15 mouse cellular contexts compared by ENCODE assay signal in genomic region chr2:128229730-128230129, GRCm38 (mm10).
"Had no signal": no experiment of that assay in that cellular context is flagged by ENCODE, and none has a peak within 500 bp of the region (broad histone marks: within the 10 kb centered on the region; RNA-seq: fewer than 3 reads in every experiment).

No protein-coding gene starts in this region.

- H3K4me3 ChIP-seq: limb, embryonic 15.5 days; liver, embryonic 12.5 days; lung, embryonic 15.5 days; neural tube, embryonic 13.5 days had no signal

- DNase-seq: kidney, postnatal 25 days; layer of hippocampus, adult 9-11 months; layer of hippocampus, postnatal 36 days; lung, postnatal 14 days; midbrain, embryonic 14.5 days; retina, postnatal 1 day; right cerebral cortex, postnatal 4 days; spleen, adult 18-20 months; thymus, adult 18-20 months; thymus, postnatal 25 days had no signal

- H3K27ac ChIP-seq: limb, embryonic 15.5 days; liver, embryonic 12.5 days; lung, embryonic 15.5 days; macrophage; neural tube, embryonic 13.5 days had no signal

- H3K9me3 ChIP-seq: limb, embryonic 15.5 days; liver, embryonic 12.5 days; lung, embryonic 15.5 days; neural tube, embryonic 13.5 days had no signal

- H3K27me3 ChIP-seq: limb, embryonic 15.5 days; lung, embryonic 15.5 days; neural tube, embryonic 13.5 days had no signal

- H3K4me2 ChIP-seq: limb, embryonic 15.5 days; liver, embryonic 12.5 days; lung, embryonic 15.5 days; neural tube, embryonic 13.5 days had no signal

- ATAC-seq: liver, embryonic 12.5 days had no signal

- H3K9ac ChIP-seq: limb, embryonic 15.5 days; liver, embryonic 12.5 days; lung, embryonic 15.5 days; neural tube, embryonic 13.5 days had no signal

- H3K4me1 ChIP-seq: limb, embryonic 15.5 days; liver, embryonic 12.5 days; neural tube, embryonic 13.5 days had no signal

- H3K36me3 ChIP-seq: limb, embryonic 15.5 days; liver, embryonic 12.5 days; lung, embryonic 15.5 days; neural tube, embryonic 13.5 days had no signal
